Mouse (Mus musculus) liver, postnatal 0 days (tissue): ENCODE results near the gene Uaca.

Experiments
- CTCF ChIP-seq: sonication (generic); IDR thresholded peaks from 2 replicates; pipeline ENCODE4 v1.5.1; 2016; ENCODE audit warnings: antibody characterized with exemption, low read depth
- EP300 ChIP-seq: IDR thresholded peaks from 2 replicates; pipeline ENCODE4 v1.6.1; 2016; ENCODE audit warnings: antibody characterized with exemption, low read depth, mild to moderate bottlenecking

GRCm38 (mm10) chr9:60898291-60899020 lies 104.1 kb downstream of the Uaca start:
- TF ChIP-seq EP300 = no peak
- no peak for TF ChIP-seq CTCF
